Mouse (Mus musculus): ENCODE measurements around the gene Lrch2. TPM values are rescaled to one million over a fixed set of nuclear protein-coding genes. Genes with fewer than 3 reads are reported as not detected.

Gene Lrch2
- not detected in 2 replicates for polyA plus RNA-seq (2012; ENCODE audit: low replicate concordance)

GRCm38 (mm10) chrX:147553421-147554201 lies at the start of gene Lrch2:
Gene Lrch2 (minus strand): TSS chrX:147554081.

GRCm38 (mm10) chrX:147453610-147454009 lies 100.3 kb downstream of the Lrch2 start, which contains the start of gene Vmn1r239-ps:
Gene Vmn1r239-ps (minus strand): TSS chrX:147453710.

GRCm38 (mm10) chrX:147429129-147429528 lies 124.8 kb downstream of the Lrch2 start, which contains the start of gene Il13ra2:
Gene Il13ra2 (minus strand): TSS chrX:147429192.

Other genes starting within 250 kb of the Lrch2 start
- not detected in 2 replicates for gene Il13ra2, start 124.9 kb downstream of the Lrch2 start, polyA plus RNA-seq (2012; ENCODE audit: low replicate concordance)
- not detected in 2 replicates for gene Vmn1r239-ps, start 100.4 kb downstream of the Lrch2 start, polyA plus RNA-seq (2012; ENCODE audit: low replicate concordance)
- gene Gm15128, start 211.9 kb upstream of the Lrch2 start, polyA plus RNA-seq (2012; ENCODE audit: low replicate concordance): not detected in 2 replicates